Mouse (Mus musculus) embryo, embryonic 11.5 days (tissue): Measurements from ENCODE around the gene Rnpep.
"Not testable (repeated sequence)": the region's sequence is repeated elsewhere in the genome, so short reads cannot be mapped to it uniquely, and the experiment has no call there.

Experiments used
- DNase-seq: peaks from one replicate; pipeline ENCODE4 v3.0.0-alpha.2; 2012; ENCODE audit warnings: low read depth, low spot score

Rnpep gene

DNA sequence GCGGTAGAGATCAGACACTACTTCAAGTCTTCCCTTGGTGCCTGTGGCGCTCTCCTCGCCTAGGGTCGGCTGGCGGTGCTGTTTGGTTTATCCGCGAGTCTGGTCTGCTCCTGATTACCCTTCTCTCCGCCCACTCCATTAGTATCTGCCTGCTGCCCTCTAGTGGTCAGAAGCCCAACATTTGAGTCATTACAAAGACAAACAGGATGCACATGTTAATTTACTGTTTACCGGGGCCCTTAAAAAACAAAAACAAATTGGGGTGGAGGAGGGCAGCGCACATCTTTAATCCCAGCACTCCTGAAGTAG is 24.8 kb downstream of the Rnpep start:
- DNase-seq = peak; percentile 73

DNA sequence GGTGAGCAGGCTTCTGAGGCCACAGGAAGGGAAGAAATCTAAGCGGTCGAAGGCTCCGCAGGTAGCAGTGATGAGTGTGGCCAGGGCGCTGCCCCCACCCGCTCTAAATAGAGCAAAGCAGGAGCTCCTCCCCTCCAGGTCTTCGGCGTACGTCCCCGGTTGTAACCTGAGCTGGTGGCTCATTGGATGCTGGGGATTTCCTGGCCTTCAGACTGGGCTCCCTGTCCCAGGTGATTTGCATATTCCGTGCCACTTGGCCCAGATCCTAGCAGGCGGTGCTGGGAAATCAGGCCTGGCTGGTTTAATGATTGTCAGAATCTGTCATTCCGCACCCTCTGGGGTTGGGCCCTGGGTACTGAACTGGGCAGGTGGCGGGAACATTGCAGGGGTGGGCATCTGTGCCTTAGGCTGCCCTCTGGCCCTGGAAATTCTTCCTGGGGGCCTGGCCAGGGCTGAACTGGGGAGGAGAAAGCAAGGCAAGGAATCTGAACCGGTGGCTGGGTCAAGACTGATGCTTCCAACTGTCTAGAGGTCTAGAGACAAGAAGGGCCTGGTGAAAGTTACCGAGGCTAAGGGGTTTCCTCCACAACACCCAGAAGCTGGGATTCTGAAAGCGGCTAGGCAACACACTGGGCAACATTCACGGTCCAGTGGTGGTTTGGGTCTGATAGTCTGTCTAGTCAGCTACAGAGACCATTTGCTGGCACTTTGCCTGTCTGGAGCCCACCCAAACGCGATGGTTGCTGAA is 25.3 kb downstream of the Rnpep start, which contains the start of gene Elf3:
TSS of gene Elf3 (minus strand) at position 189 of the 748 bp plus-strand sequence.
- DNase-seq = peak; percentile 51

DNA sequence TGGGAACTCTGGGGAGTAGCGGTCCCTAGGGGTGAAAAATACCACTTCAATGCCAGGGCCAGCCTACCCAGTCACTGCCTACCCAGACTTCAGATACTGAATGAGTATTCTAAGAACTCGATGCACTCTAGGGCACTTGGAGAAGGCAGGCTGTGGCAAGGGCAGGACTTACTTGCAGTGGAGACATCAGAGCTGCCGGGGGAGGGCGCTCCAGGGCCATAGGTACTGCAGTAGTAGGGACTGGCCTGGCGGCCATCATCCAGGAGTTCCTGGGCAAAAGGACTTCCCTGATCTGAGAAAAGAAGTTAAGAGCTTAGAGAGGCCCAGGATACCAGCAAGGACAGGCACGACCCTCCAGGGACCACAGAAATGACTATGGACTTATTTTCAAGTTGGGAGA is 27.6 kb downstream of the Rnpep start:
- no peak for DNase-seq

DNA sequence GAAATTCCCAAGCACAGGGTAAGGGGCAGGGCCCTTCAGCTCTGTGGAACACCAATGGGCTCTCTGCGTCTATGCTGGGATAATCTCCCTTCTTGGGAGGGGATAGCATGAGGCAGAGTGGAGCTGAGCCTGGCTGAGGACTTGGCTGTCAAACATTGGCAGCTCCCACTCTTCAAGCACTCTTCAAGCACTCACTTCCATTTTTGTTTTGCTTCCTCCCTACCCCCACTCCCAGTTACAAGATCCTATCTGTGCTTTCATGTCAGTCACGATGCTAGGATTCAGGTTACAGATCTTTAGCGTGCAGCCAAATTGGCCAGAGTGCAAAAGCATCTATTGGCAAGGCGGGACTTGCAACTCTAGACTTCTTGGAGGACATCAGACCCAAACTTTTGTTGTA is 31.0 kb downstream of the Rnpep start:
- DNase-seq = no peak

DNA sequence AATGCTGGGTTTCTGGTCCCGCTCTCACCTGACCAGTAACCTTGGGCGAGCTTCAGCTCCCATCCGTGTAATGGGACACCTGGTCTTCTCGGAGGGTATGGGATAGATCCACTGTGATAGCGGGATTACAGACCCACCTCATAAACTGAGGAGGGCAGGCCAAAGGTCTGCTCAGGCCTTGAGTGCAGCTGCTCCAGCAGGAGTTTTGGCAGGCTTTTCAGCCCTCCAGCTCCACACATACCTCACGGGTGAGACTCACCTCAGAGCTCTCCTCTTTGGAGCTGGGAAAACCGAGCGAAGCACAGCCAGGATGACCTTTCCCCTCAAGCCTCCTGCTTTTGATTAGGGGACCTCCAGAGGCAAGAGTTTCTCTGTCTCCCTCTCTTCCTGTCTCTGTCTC is 32.5 kb downstream of the Rnpep start:
- DNase-seq = no peak

DNA sequence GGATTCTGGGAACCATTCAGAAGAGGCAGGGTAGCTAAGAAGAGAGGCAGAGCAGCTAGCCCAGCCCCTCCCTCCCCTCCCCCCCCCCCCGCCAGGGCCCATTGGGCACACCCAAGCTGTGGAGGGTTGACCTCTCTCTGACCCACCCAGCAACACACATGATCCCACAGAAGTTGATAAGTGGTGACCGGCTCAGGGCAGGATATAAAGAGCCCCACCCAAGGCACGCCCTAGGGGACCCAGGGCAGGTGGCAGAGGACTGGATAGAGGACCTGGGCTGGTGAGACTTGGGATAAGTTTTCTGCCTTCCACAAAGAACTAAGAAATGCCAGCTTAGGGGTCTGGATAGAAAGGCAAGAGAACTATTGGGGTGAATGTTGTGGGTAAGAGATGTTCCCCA is 33.2 kb downstream of the Rnpep start:
- DNase-seq = no peak

DNA sequence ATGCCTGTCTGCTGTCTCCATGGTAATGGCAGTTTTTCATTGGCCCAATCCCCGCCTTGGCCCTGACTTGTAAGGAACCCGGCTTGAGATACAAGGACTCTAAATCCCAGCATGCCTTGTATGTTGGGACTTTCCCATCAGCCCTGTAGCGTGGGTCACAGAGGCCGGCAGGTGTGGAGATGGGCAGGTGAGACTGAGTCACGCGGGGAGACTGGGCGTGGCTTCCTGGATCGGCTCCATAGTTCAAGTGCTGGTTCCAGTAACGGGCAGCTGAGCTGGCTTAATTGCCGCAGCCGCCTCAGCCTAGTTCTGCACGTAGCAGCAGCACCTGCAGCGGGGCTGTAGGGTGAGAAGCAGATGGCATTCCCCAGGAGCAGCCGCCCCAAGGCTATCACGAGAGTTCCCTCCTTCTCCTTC is 35.4 kb downstream of the Rnpep start:
- DNase-seq = no peak

DNA sequence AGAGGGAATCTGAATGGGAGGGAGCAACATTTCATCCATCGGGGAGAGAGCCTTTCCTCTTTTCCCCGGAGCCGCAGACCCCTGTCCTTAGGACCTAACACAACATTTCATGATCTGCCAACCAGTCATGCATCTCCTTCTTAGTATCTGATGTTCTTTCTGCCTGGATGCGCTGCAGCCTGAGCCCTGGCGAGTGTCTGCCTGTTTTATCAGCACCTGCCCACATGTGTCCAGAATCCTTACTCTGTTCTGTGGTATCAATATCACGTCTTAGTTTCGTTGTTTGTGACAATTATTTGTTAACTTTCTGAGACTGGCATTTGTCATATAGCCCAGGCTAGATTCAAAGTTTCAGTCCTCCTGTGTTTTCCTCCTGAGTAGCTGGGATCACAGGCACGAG is 39.9 kb downstream of the Rnpep start:
- DNase-seq = no peak

DNA sequence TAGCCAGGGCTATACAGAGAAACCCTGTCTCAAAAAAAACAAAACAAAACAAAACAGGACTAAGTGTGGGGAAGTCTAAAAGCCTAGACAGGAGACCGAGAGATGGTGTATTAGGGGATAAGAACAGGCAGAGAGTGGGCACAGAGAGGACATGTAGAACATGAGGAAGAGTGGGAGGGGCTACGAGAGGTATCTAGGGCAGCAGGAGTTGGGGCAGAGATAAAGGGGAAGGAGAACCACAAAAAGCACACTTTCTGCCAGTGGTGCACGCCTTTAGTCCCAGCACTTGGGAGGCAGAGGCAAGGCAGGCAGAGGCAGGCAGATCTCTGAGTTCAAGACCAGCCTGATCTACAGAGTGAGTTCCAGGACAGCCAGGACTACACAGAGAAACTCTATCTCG is 43.7 kb downstream of the Rnpep start:
- DNase-seq = not testable (repeated sequence)

DNA sequence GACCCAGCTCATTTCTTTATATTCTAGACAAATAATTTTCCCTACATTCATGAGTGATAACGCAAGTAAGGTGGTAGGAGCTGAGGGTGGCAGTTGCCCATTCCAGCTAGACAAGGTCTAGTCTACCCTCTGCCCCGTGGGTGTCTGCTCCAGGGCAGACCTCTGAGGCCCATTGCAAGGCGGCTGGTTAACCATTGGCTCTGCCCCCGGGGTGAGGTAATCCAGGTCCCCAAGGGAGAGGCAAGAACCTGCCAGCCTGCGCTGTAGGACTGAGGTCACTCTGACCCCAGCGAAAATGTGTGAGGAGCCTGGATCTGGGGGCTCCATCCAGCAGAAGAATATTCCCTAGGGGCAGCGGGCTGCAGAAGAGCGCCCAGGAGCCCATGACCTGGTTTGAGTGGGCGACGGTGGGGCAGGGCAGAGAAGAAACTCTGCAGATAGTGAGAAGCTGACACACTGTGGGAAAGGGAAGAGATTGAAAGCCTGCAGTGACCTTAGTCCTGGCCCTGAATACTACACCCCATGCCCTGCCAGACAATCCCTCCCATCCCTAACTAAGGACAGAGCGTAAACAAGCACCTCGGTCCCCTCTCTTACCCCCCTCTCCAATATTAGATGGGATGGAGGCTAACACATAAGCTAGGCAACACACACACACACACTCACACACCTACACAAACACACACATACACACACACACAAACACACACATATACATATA is 46.6 kb downstream of the Rnpep start:
- no peak for DNase-seq

DNA sequence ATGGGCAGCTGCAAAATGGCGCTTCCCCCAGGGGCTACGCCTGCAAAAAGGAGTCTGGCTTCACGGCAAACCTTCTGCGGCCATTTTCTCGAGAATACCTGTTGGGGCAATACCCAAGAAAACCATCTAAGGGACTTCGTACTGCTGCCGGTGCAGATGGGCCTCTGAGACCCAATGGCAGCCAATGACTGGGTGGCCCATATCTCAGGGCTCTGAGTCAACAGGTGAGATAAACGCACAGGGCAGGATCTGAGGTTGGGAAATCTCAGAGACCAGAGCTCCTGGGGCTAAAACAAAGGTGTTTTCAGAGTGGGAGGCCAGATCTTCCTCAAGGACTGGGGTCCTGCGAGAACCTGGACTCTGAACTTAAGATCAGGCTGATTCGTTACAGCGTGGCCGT is 49.1 kb downstream of the Rnpep start:
- DNase-seq = no peak

DNA sequence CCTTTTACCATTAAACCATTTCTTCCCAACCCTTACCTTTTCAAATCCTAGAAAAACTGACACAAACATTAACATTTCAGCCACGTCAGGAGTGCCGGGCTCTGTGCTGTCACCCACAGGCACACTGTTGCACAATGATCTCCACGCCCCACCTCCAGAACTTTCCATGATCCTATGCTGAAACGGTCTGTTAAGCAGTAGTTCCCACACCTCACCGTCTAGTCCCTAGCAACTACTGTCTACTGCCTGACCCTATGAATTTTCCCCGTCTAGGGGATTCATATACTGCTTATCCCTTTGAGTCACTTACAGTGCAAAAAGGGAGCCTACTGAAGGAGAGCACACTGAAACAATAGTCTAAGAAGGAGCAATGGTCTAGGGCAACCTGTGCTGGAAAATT is 49.9 kb downstream of the Rnpep start:
- DNase-seq = no peak

DNA sequence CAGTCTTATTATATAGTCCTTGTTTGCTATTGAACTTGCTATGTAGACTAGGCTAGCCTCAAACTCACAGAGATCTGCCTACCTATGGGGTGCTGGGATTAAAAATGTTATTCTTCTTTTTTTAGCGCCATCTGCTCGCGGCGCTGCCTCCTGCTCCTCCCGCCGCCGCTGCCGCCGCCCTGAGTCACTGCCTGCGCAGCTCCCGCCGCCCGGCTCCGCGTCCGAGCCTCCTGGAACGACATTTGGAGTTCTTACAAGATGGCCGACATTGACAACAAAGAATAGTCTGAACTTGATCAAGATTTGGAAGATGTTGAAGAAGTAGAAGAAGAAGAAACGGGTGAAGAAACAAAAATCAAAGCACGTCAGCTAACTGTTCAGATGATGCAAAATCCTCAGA is 52.0 kb downstream of the Rnpep start:
- DNase-seq = not testable (repeated sequence)

DNA sequence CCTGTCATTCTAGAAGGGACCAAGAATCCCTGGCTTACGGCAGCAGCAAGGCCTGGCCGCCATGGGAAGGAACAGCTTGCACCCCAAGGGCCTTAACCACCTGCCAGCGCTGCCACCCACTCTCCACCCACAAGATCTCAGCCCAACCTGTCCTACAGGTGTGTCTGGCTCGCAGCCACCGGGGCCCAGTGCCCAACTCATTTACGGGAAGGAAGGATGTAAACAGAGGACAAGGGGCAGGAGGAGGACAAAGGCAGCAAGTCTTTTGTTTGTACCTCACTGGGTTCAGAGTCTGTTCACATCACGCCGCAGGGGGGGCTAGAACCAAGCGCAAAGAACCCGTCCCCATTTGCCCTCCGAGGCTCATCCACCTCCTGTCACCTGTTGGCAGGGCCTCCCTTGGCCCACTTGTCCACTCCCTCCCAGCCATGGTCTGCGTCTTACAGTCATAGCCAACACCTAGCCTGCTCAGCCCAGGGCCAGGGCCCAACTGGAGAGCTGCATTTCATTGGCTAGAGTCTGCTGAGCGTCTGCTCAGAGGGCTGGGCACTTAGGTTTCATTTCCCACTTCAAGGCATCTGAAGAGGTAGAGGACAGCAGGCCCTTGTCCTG is 56.4 kb downstream of the Rnpep start:
- DNase-seq = no peak

DNA sequence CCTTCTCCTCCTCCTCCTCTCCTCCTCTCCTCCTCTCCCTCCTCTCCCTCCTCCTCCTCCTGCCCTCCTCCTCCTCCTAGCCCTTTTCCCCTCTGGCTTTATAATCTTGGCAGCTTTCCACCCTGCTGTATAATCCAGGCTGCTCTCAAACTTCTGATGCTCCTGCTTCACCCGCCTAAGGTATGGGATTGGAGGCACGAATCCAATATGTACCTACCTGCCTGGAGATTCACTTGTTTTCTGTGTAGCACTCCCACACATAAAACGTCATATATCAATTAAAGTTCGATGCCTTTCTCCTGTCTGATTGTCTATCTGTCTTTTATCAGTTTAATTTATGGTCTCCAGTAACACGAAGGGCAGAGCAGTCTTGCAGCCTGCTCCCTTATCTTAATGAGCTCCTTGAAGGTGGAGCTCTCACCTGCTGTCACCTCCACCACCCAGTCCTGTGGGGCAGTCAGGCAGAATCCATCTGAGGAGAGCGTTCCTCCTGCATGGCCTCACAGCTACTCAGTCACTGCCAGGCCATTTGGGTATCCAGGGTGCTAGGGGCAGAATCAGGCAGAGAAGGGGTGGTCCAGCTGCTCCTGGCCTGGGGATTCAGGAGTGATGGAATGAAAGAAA is 58.8 kb downstream of the Rnpep start:
- DNase-seq = no peak

DNA sequence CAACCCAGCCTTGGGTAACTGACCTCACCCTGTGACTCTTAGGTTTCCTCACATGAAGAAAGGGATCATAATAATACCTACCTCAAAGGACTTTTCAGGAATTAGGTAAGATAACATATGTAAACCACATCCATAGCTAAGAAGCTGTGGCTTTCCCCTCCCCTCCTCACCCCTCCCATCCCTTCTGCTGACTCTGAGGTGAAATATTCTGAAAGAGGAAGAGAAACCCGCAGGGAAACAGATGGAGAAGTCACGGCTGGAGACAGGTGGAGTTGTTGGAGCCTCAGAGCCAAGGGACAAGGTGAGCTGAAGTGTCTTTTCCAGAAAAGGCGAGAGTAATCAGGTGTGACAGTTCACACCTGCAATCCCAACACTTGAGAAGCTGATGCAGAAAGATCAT is 59.7 kb downstream of the Rnpep start:
- DNase-seq = no peak

DNA sequence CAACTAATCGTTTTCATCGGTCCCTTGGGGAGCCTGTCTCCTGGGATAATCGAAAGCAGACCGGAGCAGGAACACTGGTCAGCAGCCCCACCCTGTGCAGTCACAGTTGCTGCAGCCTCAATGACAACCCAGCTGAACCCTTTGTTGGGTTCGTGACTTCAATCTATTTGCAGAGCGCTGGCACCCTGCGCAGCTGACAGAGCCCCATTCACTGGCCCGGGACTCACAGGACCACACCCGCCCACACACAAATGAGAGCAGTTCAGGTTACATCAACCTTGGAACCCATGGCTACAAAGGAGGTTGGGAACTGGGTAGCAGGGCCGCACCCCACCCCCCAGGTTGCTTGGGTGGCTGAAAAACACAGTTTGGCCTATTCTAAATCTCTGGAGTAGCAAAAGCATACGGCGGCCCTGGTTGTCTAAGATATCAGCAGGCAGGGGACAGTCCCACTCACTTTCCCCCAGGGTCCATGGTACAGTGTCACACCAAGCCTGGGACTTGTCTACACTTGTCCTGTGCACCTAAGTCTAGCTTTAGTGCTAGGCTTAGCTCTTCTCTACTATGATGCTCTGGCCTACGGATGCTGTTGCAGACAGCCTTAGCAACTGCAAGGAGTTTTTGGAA is 66.2 kb downstream of the Rnpep start:
- no peak for DNase-seq

DNA sequence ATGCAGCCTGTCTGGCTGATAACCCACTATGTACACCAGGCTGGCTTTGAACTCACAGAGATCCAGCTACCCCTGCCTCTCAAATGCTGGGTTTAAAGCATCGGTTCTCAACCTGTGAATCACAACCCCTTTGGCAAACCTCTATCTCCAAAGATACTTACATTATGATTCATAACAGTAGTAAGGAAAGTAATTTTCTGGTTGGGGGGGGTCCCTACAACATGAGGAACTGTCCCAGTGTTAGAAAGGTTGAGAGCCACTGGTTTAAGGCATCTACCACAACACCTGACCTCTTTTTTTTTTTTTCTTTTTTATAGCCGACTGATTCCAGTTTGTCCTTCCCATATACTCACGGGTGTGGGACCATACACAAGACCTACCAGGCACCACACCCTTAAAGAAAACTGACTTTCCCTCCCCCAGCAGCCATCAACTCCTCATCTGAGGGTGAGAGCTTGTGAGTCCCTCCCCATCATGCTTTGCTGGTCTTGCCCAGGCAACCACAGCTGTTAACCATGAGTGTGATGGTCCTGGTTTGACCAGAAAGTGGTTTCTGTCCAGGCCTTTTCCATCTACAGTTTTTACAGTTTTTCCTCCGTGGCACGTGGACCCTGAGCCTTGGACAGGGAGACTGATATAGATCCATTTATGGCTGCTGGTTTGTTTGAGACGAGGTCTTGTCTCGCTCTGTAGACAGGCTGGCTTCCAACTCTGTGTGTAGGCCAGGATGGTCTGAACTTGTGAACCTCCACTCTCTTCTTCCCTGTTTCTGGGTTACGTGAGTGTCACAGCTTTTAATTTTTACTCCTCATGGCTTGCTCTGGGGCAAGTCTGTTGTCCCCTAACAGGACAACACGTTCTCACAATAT is 69.9 kb downstream of the Rnpep start:
- no peak for DNase-seq
